Mouse (Mus musculus): ENCODE measurements at regions not wholly inside any gene's neighbourhood (a gene's known extent, or its start where the extent isn't known, plus 50 kb on each side); places are given as distances from the start of the nearest gene placed in this dataset.

- TF ChIP-seq EP300 (IDR thresholded peaks at IDR 0.05), result no peak
- peak; percentile 44 for TF ChIP-seq CTCF (IDR thresholded peaks at IDR 0.05)
Observed at GRCm38 (mm10) chr3:83714572-83714971, 51.5 kb upstream of the Sfrp2 start.

Data from lung, postnatal 0 days (tissue).